Mouse (Mus musculus): ENCODE data around the gene Mbnl2. TPM values are rescaled to one million over a fixed set of nuclear protein-coding genes. Genes with fewer than 3 reads are reported as not detected.

The Mbnl2 gene
- 110 and 119 TPM in 2 replicates for polyA plus RNA-seq (2014; fragmentation: Nextera tagmentation; extraction: Ambion mirVana)

GRCm38 (mm10) chr14:120275246-120276238 lies at the start of gene Mbnl2:
Gene Mbnl2, plus strand, starts transcription at chr14:120275669.
- Histone ChIP-seq H3K9me3 (ENCODE audit: low read depth, low read length) (no peaks in the 10 kb centered on the region), H3K4me2 (peak within 1 kb of the TSS; percentile 99), H3K36me3 (ENCODE audit: insufficient read depth) (0 out of 2 replicates have a peak, but pooled peaks cover 4% of the 10 kb centered on the region), H3K4me1 (ENCODE audit: insufficient read depth) (peaks cover 36% of the 10 kb centered on the region), H3K4me3 (ENCODE audit: low read depth, low read length) (peak within 1 kb of the TSS; percentile 66), H3K27ac (ENCODE audit: low read depth) (peak within 1 kb of the TSS; percentile 96), H3K9ac (peak within 1 kb of the TSS; percentile 81), H3K27me3 (ENCODE audit: insufficient read depth, low read length) (no peaks in the 10 kb centered on the region)
- no peak for TF ChIP-seq CTCF (IDR thresholded peaks at IDR 0.05; ENCODE audit: low read depth)
- peak; percentile 96 for DNase-seq
- under 1% methylated on average over 35 of the region's 35 CpGs for WGBS
- peak; percentile 99 for ATAC-seq (ENCODE audit: insufficient read depth)

DNA sequence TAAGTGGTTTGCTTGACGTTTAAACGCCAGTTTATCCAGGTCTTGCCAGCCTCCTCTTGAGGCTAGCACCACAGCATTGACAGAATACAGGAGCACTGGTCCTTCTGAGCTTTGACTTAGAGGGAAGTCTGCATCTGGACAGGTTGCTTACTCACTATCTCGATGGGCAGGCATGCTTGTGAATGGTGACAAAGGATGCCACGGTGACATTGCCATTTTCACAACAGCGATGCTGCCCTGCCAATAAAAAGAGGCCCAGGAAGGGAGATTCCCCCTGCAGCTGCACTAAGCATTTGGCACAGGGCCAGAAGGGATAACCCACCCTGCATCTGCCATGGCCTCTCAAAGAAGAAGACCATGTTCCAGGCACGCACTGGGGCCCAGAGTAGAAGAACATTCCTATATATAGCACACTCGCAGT lies 43.4 kb upstream of the Mbnl2 start:
- no peaks in the 10 kb centered on the region for H3K36me3 ChIP-seq (ENCODE audit: insufficient read depth)
- H3K4me3 ChIP-seq (ENCODE audit: low read depth, low read length): no peak overlapping the region
- TF ChIP-seq CTCF (IDR thresholded peaks at IDR 0.05; ENCODE audit: low read depth): no peak
- no peaks in the 10 kb centered on the region for H3K27me3 ChIP-seq (ENCODE audit: insufficient read depth, low read length)
- WGBS: 47% methylated on average over 7 of the region's 7 CpGs
- no peak overlapping the region for H3K9ac ChIP-seq
- ATAC-seq (ENCODE audit: insufficient read depth): no peak
- 0 out of 2 replicates have a peak, but pooled peaks cover 3% of the 10 kb centered on the region for H3K4me1 ChIP-seq (ENCODE audit: insufficient read depth)
- H3K27ac ChIP-seq (ENCODE audit: low read depth): no peak overlapping the region
- H3K4me2 ChIP-seq: no peak overlapping the region
- DNase-seq: peak; percentile 60
- no peaks in the 10 kb centered on the region for H3K9me3 ChIP-seq (ENCODE audit: low read depth, low read length)

- WGBS: 47% methylated on average over 7 of the region's 7 CpGs
- ATAC-seq (ENCODE audit: insufficient read depth): no peak
These were observed 39.9 kb upstream of the Mbnl2 start for GRCm38 (mm10) chr14:120235610-120236009.

DNA sequence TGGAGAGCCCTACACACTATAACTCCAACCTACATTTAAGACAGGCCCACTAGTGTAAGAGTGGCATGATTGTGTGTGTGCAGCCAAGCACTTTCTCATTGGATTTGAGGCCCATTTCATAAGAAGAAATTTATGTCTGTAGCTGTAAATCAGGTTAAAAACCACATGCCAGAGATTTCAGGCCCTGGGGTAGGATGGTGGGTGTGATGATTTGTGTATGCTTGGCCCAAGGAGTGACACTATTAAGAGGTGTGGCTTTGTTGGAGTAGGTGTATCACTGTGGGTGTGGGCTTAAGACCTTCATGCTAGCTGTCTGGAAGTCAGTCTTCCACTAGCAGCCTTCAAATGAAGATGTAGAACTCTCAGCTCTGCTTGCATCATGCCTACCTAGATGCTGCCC lies 37.0 kb upstream of the Mbnl2 start:
- Histone ChIP-seq H3K27me3 (ENCODE audit: insufficient read depth, low read length) (no peaks in the 10 kb centered on the region), H3K4me3 (ENCODE audit: low read depth, low read length) (no peak overlapping the region), H3K4me1 (ENCODE audit: insufficient read depth) (no peaks in the 10 kb centered on the region), H3K9me3 (ENCODE audit: low read depth, low read length) (no peaks in the 10 kb centered on the region), H3K27ac (ENCODE audit: low read depth) (no peak overlapping the region), H3K9ac (no peak overlapping the region), H3K4me2 (no peak overlapping the region), H3K36me3 (ENCODE audit: insufficient read depth) (no peaks in the 10 kb centered on the region)
- ATAC-seq (ENCODE audit: insufficient read depth) (no peak), DNase-seq (no peak)
- TF ChIP-seq CTCF (IDR thresholded peaks at IDR 0.05; ENCODE audit: low read depth): no peak

More at GRCm38 (mm10) chr14:120235610-120236009, 39.9 kb upstream of the Mbnl2 start:
- 0 out of 2 replicates have a peak, but pooled peaks cover 3% of the 10 kb centered on the region for H3K4me1 ChIP-seq (ENCODE audit: insufficient read depth)
- H3K4me3 ChIP-seq (ENCODE audit: low read depth, low read length): no peak overlapping the region
- no peaks in the 10 kb centered on the region for H3K27me3 ChIP-seq (ENCODE audit: insufficient read depth, low read length)
- H3K27ac ChIP-seq (ENCODE audit: low read depth): no peak overlapping the region
- H3K9ac ChIP-seq: no peak overlapping the region
- peak; percentile 21 for DNase-seq
- no peaks in the 10 kb centered on the region for H3K36me3 ChIP-seq (ENCODE audit: insufficient read depth)
- H3K4me2 ChIP-seq: no peak overlapping the region
- no peak for TF ChIP-seq CTCF (IDR thresholded peaks at IDR 0.05; ENCODE audit: low read depth)
- H3K9me3 ChIP-seq (ENCODE audit: low read depth, low read length): no peaks in the 10 kb centered on the region

DNA sequence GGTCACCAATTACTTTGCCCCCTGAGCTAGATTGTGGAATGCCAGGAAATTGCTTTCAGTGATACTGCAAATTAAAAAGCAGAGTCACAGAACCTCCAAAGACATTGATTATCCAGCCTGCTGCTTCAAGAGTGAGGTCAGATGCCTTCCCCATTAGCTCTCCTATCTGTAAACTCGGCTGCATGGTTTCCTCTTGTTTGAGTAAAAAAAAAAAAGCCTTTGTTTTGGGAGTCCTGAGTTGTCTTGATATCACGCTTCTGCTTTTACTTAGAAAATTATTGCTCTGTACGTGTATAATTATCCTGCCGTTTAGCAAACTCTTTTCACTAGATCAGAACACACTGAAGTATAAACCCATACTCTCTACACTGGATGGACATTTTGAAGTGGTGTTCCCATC lies 35.3 kb upstream of the Mbnl2 start:
- no peak for TF ChIP-seq CTCF (IDR thresholded peaks at IDR 0.05; ENCODE audit: low read depth)
- 44% methylated on average over 4 of the region's 4 CpGs for WGBS
- ATAC-seq (ENCODE audit: insufficient read depth): no peak

DNA sequence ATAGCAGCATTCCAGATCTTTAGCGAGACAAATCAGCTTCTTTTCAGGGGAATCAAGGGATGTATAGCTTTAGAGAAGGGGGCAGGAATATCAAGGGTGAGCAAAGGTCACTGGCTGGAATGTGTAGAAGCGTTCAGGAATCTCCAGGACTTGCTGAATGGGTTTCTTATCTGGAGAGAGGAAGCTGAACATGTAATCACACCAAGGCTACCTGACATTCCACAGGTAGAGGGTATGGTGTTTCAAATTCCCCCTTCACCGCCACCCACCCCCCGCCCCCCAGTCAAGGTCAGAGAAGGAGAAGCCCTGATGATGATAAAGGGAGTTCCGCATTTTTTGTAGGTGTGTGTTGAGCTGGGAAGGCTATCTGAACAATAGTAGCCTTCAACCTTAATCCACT lies 32.8 kb upstream of the Mbnl2 start:
- TF ChIP-seq CTCF (IDR thresholded peaks at IDR 0.05; ENCODE audit: low read depth): no peak
- ATAC-seq (ENCODE audit: insufficient read depth): peak; percentile 82; the same call in 1 of the 2 replicates
- H3K4me1 ChIP-seq (ENCODE audit: insufficient read depth): no peaks in the 10 kb centered on the region
- peak; percentile 41 for DNase-seq
- no peak overlapping the region for H3K4me3 ChIP-seq (ENCODE audit: low read depth, low read length)
- H3K36me3 ChIP-seq (ENCODE audit: insufficient read depth): no peaks in the 10 kb centered on the region
- H3K9ac ChIP-seq: no peak overlapping the region
- no peak overlapping the region for H3K27ac ChIP-seq (ENCODE audit: low read depth)
- no peaks in the 10 kb centered on the region for H3K27me3 ChIP-seq (ENCODE audit: insufficient read depth, low read length)
- no peaks in the 10 kb centered on the region for H3K9me3 ChIP-seq (ENCODE audit: low read depth, low read length)
- H3K4me2 ChIP-seq: no peak overlapping the region
- 41% methylated on average over 5 of the region's 5 CpGs for WGBS

More for the DNA sequence above, 35.3 kb upstream of the Mbnl2 start:
- Histone ChIP-seq H3K4me3 (ENCODE audit: low read depth, low read length) (no peak overlapping the region), H3K4me2 (no peak overlapping the region), H3K27me3 (ENCODE audit: insufficient read depth, low read length) (no peaks in the 10 kb centered on the region), H3K27ac (ENCODE audit: low read depth) (no peak overlapping the region), H3K9ac (no peak overlapping the region), H3K36me3 (ENCODE audit: insufficient read depth) (no peaks in the 10 kb centered on the region), H3K9me3 (ENCODE audit: low read depth, low read length) (no peaks in the 10 kb centered on the region), H3K4me1 (ENCODE audit: insufficient read depth) (no peaks in the 10 kb centered on the region)
- no peak for DNase-seq

GRCm38 (mm10) chr14:120245081-120245705 lies 30.3 kb upstream of the Mbnl2 start:
- ATAC-seq (ENCODE audit: insufficient read depth): 0 out of 2 replicates have a peak, but pooled peaks have one; percentile 49
- 64% methylated on average over 8 of the region's 8 CpGs for WGBS

More at GRCm38 (mm10) chr14:120245081-120245705, 30.3 kb upstream of the Mbnl2 start:
- Histone ChIP-seq H3K9me3 (ENCODE audit: low read depth, low read length) (no peaks in the 10 kb centered on the region), H3K4me2 (no peak overlapping the region), H3K4me3 (ENCODE audit: low read depth, low read length) (no peak overlapping the region), H3K9ac (no peak overlapping the region), H3K27me3 (ENCODE audit: insufficient read depth, low read length) (no peaks in the 10 kb centered on the region), H3K36me3 (ENCODE audit: insufficient read depth) (no peaks in the 10 kb centered on the region), H3K4me1 (ENCODE audit: insufficient read depth) (no peaks in the 10 kb centered on the region), H3K27ac (ENCODE audit: low read depth) (no peak overlapping the region)
- peak; percentile 46 for DNase-seq
- TF ChIP-seq CTCF (IDR thresholded peaks at IDR 0.05; ENCODE audit: low read depth): no peak

Measured in lung, embryonic 14.5 days (tissue).